Mouse (Mus musculus) myocyte (in vitro differentiated cells): ENCODE measurements around the gene Aqp7.

Experiments used
- CEBPB ChIP-seq: IDR thresholded peaks from 2 replicates; pipeline ENCODE4 v1.6.1; 2011; ENCODE audit warnings: mild to moderate bottlenecking, moderate library complexity; ENCODE audit not compliant: poor library complexity, insufficient read depth, severe bottlenecking
- E2F4 ChIP-seq: IDR thresholded peaks from one replicate; pipeline ENCODE4 v1.6.1; 2011; ENCODE audit warnings: mild to moderate bottlenecking, control low read depth, moderate library complexity; ENCODE audit not compliant: insufficient read depth
- MAX ChIP-seq: IDR thresholded peaks from one replicate; pipeline ENCODE4 v1.6.1; 2011; ENCODE audit warnings: low read depth, mild to moderate bottlenecking, control low read depth
- MYOD1 ChIP-seq, 3 experiments: IDR thresholded peaks; one replicate each; pipeline ENCODE4 v1.6.1; 2011; ENCODE audit warnings: control low read depth in 2 of 3, low read depth in 2 of 3, mild to moderate bottlenecking in 2 of 3, moderate library complexity in 1 of 3; ENCODE audit not compliant: insufficient read length in 2 of 3, control insufficient read depth in 1 of 3
- MYOG ChIP-seq, 3 experiments: IDR thresholded peaks; one replicate each; pipeline ENCODE4 v1.6.1; 2011; ENCODE audit warnings: control low read depth in 2 of 3, low read depth in 2 of 3, mild to moderate bottlenecking in 2 of 3; ENCODE audit not compliant: insufficient read length in 2 of 3, control insufficient read depth in 1 of 3, insufficient read depth in 1 of 3
- POLR2A ChIP-seq: IDR thresholded peaks from one replicate; pipeline ENCODE4 v1.6.1; 2011; ENCODE audit warnings: low read depth, mild to moderate bottlenecking, control low read depth, moderate library complexity; ENCODE audit not compliant: insufficient read length
- POLR2AphosphoS2 ChIP-seq: IDR thresholded peaks from one replicate; pipeline ENCODE4 v1.6.1; 2011; ENCODE audit warnings: low read depth, control low read depth; ENCODE audit not compliant: insufficient read length
- SRF ChIP-seq: IDR thresholded peaks from one replicate; pipeline ENCODE4 v1.6.1; 2011; ENCODE audit warnings: low read depth; ENCODE audit not compliant: control insufficient read depth, insufficient read length
- TCF12 ChIP-seq: IDR thresholded peaks from one replicate; pipeline ENCODE4 v1.6.1; 2011; ENCODE audit warnings: mild to moderate bottlenecking, control low read depth; ENCODE audit not compliant: poor library complexity, insufficient read depth, severe bottlenecking
- TCF3 ChIP-seq: IDR thresholded peaks from one replicate; pipeline ENCODE4 v1.6.1; 2011; ENCODE audit warnings: low read depth, control low read depth; ENCODE audit not compliant: insufficient read length
- USF1 ChIP-seq: IDR thresholded peaks from one replicate; pipeline ENCODE4 v1.6.1; 2011; ENCODE audit warnings: low read depth, mild to moderate bottlenecking, control low read depth, moderate library complexity

- TF ChIP-seq MYOD1 (IDR thresholded peaks at IDR 0.05; ENCODE audit: control insufficient read depth in 1 of 3, insufficient read length in 2 of 3, low read depth in 2 of 3) (no peak), POLR2A (no peak), TCF3 (no peak), CEBPB (no peak), MAX (no peak), MYOG (IDR thresholded peaks at IDR 0.05; ENCODE audit: control insufficient read depth in 1 of 3, insufficient read depth in 1 of 3, insufficient read length in 2 of 3, low read depth in 2 of 3) (no peak), TCF12 (no peak), E2F4 (no peak), SRF (no peak), USF1 (no peak), POLR2AphosphoS2 (no peak)
These were observed 26.8 kb downstream of the Aqp7 start for GRCm38 (mm10) chr4:41021094-41021493.
